8 mouse cellular contexts compared by ENCODE assay signal in the genomic region with DNA sequence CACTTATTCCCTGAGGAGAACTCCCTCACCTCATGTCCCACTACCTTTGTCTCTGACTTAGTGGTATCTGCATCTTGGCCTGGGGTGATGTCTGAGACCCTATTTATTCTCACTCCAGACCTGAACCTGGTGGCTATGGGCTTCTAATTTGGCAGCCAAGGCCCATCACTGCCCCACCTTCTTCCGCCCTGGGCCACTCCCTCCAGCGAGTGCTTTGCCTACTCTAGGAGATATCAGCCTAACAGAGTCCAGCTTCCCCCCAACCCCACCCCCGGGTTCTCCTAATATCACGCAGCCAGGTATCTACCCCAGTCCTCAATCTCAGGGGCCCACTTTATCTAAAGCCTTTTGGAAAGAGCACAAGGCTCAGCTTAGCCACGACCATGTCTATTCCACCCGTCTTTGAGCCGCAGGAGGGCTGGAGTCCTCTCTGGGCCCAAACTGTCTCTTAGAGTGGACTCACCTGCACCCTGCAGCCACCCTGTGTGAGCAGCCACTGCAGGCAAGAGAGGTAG. TPM values are rescaled to one million over a fixed set of nuclear protein-coding genes. Genes with fewer than 3 reads are reported as not detected.
DNase-seq lines count a peak whose midpoint lies in the region; ATAC-seq lines count a peak whose summit lies in the region.
"Had no signal": no experiment of that assay in that cellular context is flagged by ENCODE, and none has a peak within 500 bp of the region (broad histone marks: within the 10 kb centered on the region; RNA-seq: fewer than 3 reads in every experiment).

No protein-coding gene starts in this region.

- H3K9ac ChIP-seq in forebrain, embryonic 16.5 days (replicated peaks; ENCODE audit: low read depth, low read length): no peak overlapping the region
- H3K9ac ChIP-seq in liver, embryonic 11.5 days (ENCODE audit: low read depth, low read length): peak overlapping the region; percentile 50; the same call in 1 of the 2 replicates
- peak overlapping the region; percentile 62; the same call in 1 of the 2 replicates for H3K9ac ChIP-seq in stomach, embryonic 16.5 days (ENCODE audit: low read length)

- no peaks in the 10 kb centered on the region for H3K36me3 ChIP-seq in megakaryocyte, embryonic 14.5 days (replicated peaks; ENCODE audit: low read length)
- no peaks in the 10 kb centered on the region for H3K36me3 ChIP-seq in forebrain, embryonic 16.5 days (ENCODE audit: control insufficient read depth, insufficient read depth)
- no peaks in the 10 kb centered on the region for H3K36me3 ChIP-seq in liver, embryonic 11.5 days (ENCODE audit: control insufficient read depth, insufficient read depth, low read length)
- H3K36me3 ChIP-seq in stomach, embryonic 16.5 days (ENCODE audit: control insufficient read depth, insufficient read depth, low read length): no peaks in the 10 kb centered on the region

- ATAC-seq in megakaryocyte, adult 5-6 weeks (ENCODE audit: poor library complexity, severe bottlenecking): no peak
- no peak for ATAC-seq in forebrain, embryonic 16.5 days
- ATAC-seq in liver, embryonic 11.5 days (replicated peaks; ENCODE audit: low FRiP score): peak; percentile 48; the same call in 1 of the 2 replicates
- ATAC-seq in stomach, embryonic 16.5 days (ENCODE audit: insufficient read depth, low FRiP score): no peak

- H3K27me3 ChIP-seq in megakaryocyte, embryonic 14.5 days (replicated peaks): peaks cover 72% of the 10 kb centered on the region
- peaks cover 46% of the 10 kb centered on the region for H3K27me3 ChIP-seq in forebrain, embryonic 16.5 days (replicated peaks; ENCODE audit: control insufficient read depth, insufficient read depth, low read length)
- peaks cover 52% of the 10 kb centered on the region for H3K27me3 ChIP-seq in liver, embryonic 11.5 days (replicated peaks; ENCODE audit: control insufficient read depth, insufficient read depth, low read length)
- peaks cover 21% of the 10 kb centered on the region for H3K27me3 ChIP-seq in stomach, embryonic 16.5 days (ENCODE audit: control insufficient read depth, insufficient read depth, low read length)

- peak overlapping the region; percentile 43 for H3K4me2 ChIP-seq in forebrain, embryonic 16.5 days (ENCODE audit: low read length)
- H3K4me2 ChIP-seq in liver, embryonic 11.5 days: peak overlapping the region; percentile 94
- H3K4me2 ChIP-seq in stomach, embryonic 16.5 days (ENCODE audit: low read depth, low read length): peak overlapping the region; percentile 64

- no peaks in the 10 kb centered on the region for H3K9me3 ChIP-seq in megakaryocyte, embryonic 14.5 days
- no peaks in the 10 kb centered on the region for H3K9me3 ChIP-seq in forebrain, embryonic 16.5 days (ENCODE audit: control insufficient read depth, low read length)
- no peaks in the 10 kb centered on the region for H3K9me3 ChIP-seq in liver, embryonic 11.5 days (ENCODE audit: control insufficient read depth, low read length)
- no peaks in the 10 kb centered on the region for H3K9me3 ChIP-seq in stomach, embryonic 16.5 days (replicated peaks; ENCODE audit: control insufficient read depth, low read length)

- peak overlapping the region; percentile 85 for H3K4me3 ChIP-seq in megakaryocyte, embryonic 14.5 days (replicated peaks)
- H3K4me3 ChIP-seq in forebrain, embryonic 16.5 days (replicated peaks; ENCODE audit: low read length): peak overlapping the region; percentile 29; the same call in 1 of the 2 replicates
- H3K4me3 ChIP-seq in liver, embryonic 11.5 days (ENCODE audit: low read depth, low read length): peak overlapping the region; percentile 59
- H3K4me3 ChIP-seq in stomach, embryonic 16.5 days (replicated peaks; ENCODE audit: low read length): peak overlapping the region; percentile 50

- 21% methylated on average over 7 of the region's 7 CpGs for WGBS in forebrain, embryonic 16.5 days
- 15% methylated on average over 7 of the region's 7 CpGs for WGBS in liver, embryonic 11.5 days
- 28% methylated on average over 7 of the region's 7 CpGs for WGBS in stomach, embryonic 16.5 days

- H3K4me1 ChIP-seq in megakaryocyte, embryonic 14.5 days: peaks cover 51% of the 10 kb centered on the region
- peaks cover 8% of the 10 kb centered on the region for H3K4me1 ChIP-seq in forebrain, embryonic 16.5 days (replicated peaks; ENCODE audit: control insufficient read depth, insufficient read depth, low read length)
- peaks cover 21% of the 10 kb centered on the region for H3K4me1 ChIP-seq in liver, embryonic 11.5 days (replicated peaks; ENCODE audit: control insufficient read depth, insufficient read depth, low read length)
- peaks cover 11% of the 10 kb centered on the region for H3K4me1 ChIP-seq in stomach, embryonic 16.5 days (ENCODE audit: control insufficient read depth, insufficient read depth, low read length)

- no peak for DNase-seq in liver, embryonic 11.5 days (ENCODE audit: low spot score)
- DNase-seq in spleen, postnatal 10 days (ENCODE audit: low spot score in 2 of 2): no peak
- no peak for DNase-seq in adrenal gland, postnatal 25 days

- H3K27ac ChIP-seq in forebrain, embryonic 16.5 days (ENCODE audit: low read length): no peak overlapping the region
- H3K27ac ChIP-seq in liver, embryonic 11.5 days (ENCODE audit: low read depth, low read length): no peak overlapping the region
- H3K27ac ChIP-seq in stomach, embryonic 16.5 days (ENCODE audit: low read length): no peak overlapping the region

RNA-seq across cellular contexts. Expression of a gene that starts 0.7 kb away (rescaled TPM):
- polyA plus RNA-seq in megakaryocyte, embryonic 14.5 days (2012; ENCODE audit: insufficient read depth, low replicate concordance): 9.3 and 14.4 TPM in 2 replicates
- total RNA-seq in megakaryocyte, adult 5-6 weeks (2015): 1.2 and 1.4 TPM in 2 replicates
- 0.22 and 0.24 TPM in 2 replicates for total RNA-seq in megakaryocyte, adult 5-6 weeks (2017)
- 0.08 and 0.12 TPM in 2 replicates for polyA plus RNA-seq in forebrain, embryonic 16.5 days (2015; fragmentation: Nextera tagmentation; extraction: Ambion mirVana)
- 4.1 and 5.3 TPM in 2 replicates for polyA plus RNA-seq in liver, embryonic 11.5 days (2014; fragmentation: Nextera tagmentation; extraction: Ambion mirVana)
- 8.6 and 9.1 TPM in 2 replicates for polyA plus RNA-seq in stomach, embryonic 16.5 days (2015; fragmentation: Nextera tagmentation; extraction: Ambion mirVana)
- total RNA-seq in adrenal gland, postnatal 25 days (2021): 1.2 TPM in 2 replicates

RNA-seq across cellular contexts. Expression of a gene that starts 7.2 kb away (rescaled TPM):
- not detected in 2 replicates for polyA plus RNA-seq in megakaryocyte, embryonic 14.5 days (2012; ENCODE audit: insufficient read depth, low replicate concordance)
- total RNA-seq in megakaryocyte, adult 5-6 weeks (2015): not detected in 2 replicates
- total RNA-seq in megakaryocyte, adult 5-6 weeks (2017): not detected in 2 replicates
- not detected in 2 replicates for polyA plus RNA-seq in forebrain, embryonic 16.5 days (2015; fragmentation: Nextera tagmentation; extraction: Ambion mirVana)
- not detected in 2 replicates for polyA plus RNA-seq in liver, embryonic 11.5 days (2014; fragmentation: Nextera tagmentation; extraction: Ambion mirVana)
- 0.56 and 0.75 TPM in 2 replicates for polyA plus RNA-seq in stomach, embryonic 16.5 days (2015; fragmentation: Nextera tagmentation; extraction: Ambion mirVana)
- total RNA-seq in adrenal gland, postnatal 25 days (2021): not detected in 2 replicates
- total RNA-seq: megakaryocyte progenitor cell, adult 5-6 weeks had no signal

RNA-seq across cellular contexts. Expression of a gene that starts 26.4 kb away (rescaled TPM):
- 103 and 107 TPM in 2 replicates for polyA plus RNA-seq in megakaryocyte, embryonic 14.5 days (2012; ENCODE audit: insufficient read depth, low replicate concordance)
- total RNA-seq in megakaryocyte, adult 5-6 weeks (2015): 43.3 and 44.5 TPM in 2 replicates
- 40.1 and 43.3 TPM in 2 replicates for total RNA-seq in megakaryocyte, adult 5-6 weeks (2017)
- 210 and 269 TPM in 2 replicates for polyA plus RNA-seq in forebrain, embryonic 16.5 days (2015; fragmentation: Nextera tagmentation; extraction: Ambion mirVana)
- polyA plus RNA-seq in liver, embryonic 11.5 days (2014; fragmentation: Nextera tagmentation; extraction: Ambion mirVana): 50.0 and 51.1 TPM in 2 replicates
- 57.3 and 60.4 TPM in 2 replicates for polyA plus RNA-seq in stomach, embryonic 16.5 days (2015; fragmentation: Nextera tagmentation; extraction: Ambion mirVana)
- total RNA-seq in adrenal gland, postnatal 25 days (2021): 34.6 and 39.9 TPM in 2 replicates

RNA-seq across cellular contexts. Expression of a gene that starts 35.8 kb away (rescaled TPM):
- 0.56 TPM in 1 of 2 replicates, not detected in the other for polyA plus RNA-seq in megakaryocyte, embryonic 14.5 days (2012; ENCODE audit: insufficient read depth, low replicate concordance)
- total RNA-seq in megakaryocyte, adult 5-6 weeks (2015): 0.13 and 0.25 TPM in 2 replicates
- total RNA-seq in megakaryocyte, adult 5-6 weeks (2017): 0.18 and 2.8 TPM in 2 replicates
- 0.97 and 1.5 TPM in 2 replicates for polyA plus RNA-seq in forebrain, embryonic 16.5 days (2015; fragmentation: Nextera tagmentation; extraction: Ambion mirVana)
- polyA plus RNA-seq in liver, embryonic 11.5 days (2014; fragmentation: Nextera tagmentation; extraction: Ambion mirVana): 0.90 and 1.3 TPM in 2 replicates
- 1.5 and 2.1 TPM in 2 replicates for polyA plus RNA-seq in stomach, embryonic 16.5 days (2015; fragmentation: Nextera tagmentation; extraction: Ambion mirVana)
- total RNA-seq in adrenal gland, postnatal 25 days (2021): 1.5 and 2.0 TPM in 2 replicates

Comparison
In these comparisons a context has a peak if more than half of its experiments do, and no peak if none do; other contexts are left out.
1. H3K4me3 ChIP-seq: peak in every context shown above with its lines; median percentile 85 in megakaryocyte, embryonic 14.5 days; 59 in liver, embryonic 11.5 days; 50 in stomach, embryonic 16.5 days; 29 in forebrain, embryonic 16.5 days.
2. H3K4me2 ChIP-seq: peak in every context shown above with its lines; median percentile 94 in liver, embryonic 11.5 days; 64 in stomach, embryonic 16.5 days; 43 in forebrain, embryonic 16.5 days.